Mouse (Mus musculus) brown adipose tissue, adult 24 weeks (tissue): ENCODE results near the gene Tut4. TPM values are rescaled to one million over a fixed set of nuclear protein-coding genes. Genes with fewer than 3 reads are reported as not detected.

Experiments
- H3K27ac ChIP-seq: fragments of 200-500 bp; replicated peaks from 2 replicates; pipeline ENCODE4 v1.5.1; 2012; ENCODE audit warnings: low read depth, mild to moderate bottlenecking, low read length
- H3K4me1 ChIP-seq: fragments of 200-500 bp; 2 replicates; pipeline ENCODE4 v1.6.1; 2012; ENCODE audit warnings: low read length, mixed read lengths; ENCODE audit not compliant: control insufficient read depth, insufficient read depth, insufficient read length
- H3K4me3 ChIP-seq: fragments of 200-500 bp; 2 replicates; pipeline ENCODE4 v1.5.1; 2012; ENCODE audit warnings: low read depth, mild to moderate bottlenecking, low read length, moderate library complexity; ENCODE audit not compliant: insufficient read depth
- polyA plus RNA-seq: library from polyadenylated mRNA; stranded (reverse); fragments of >200 nt; gene quantifications from 2 replicates; pipeline ENCODE4 v1.2.4, GENCODE M21; 2012; ENCODE audit not compliant: missing spikeins, insufficient read depth, insufficient read length

Tut4 gene
- polyA plus RNA-seq, 1 experiment: 8.0 TPM

GRCm38 (mm10) chr4:108598306-108598705, 139.1 kb downstream of the Tut4 start:
- Histone ChIP-seq H3K4me3 (no peak overlapping the region), H3K4me1 (no peaks in the 10 kb centered on the region), H3K27ac (no peak overlapping the region)

GRCm38 (mm10) chr4:108601870-108602269, 142.6 kb downstream of the Tut4 start:
- Histone ChIP-seq H3K4me3 (no peak overlapping the region), H3K27ac (no peak overlapping the region), H3K4me1 (no peaks in the 10 kb centered on the region)

DNA sequence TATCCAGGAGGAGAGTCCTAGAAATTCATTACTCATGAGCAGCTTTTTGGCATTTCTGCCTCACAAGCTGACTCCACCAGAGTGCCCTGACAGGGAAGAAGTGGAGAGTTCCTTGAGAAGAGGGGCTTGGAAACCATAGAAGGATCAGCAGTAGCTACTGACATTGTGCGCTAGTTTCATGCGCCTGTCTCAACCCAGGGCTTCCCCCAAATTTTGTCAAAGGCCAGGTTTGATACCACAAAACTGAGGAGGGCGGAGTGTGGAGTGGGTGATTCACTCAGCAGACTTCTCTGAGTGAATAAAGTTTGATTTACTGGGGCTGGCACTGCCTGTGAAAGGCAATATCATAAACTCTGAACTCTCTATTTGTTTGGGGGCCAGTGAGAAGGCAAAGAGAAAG, 149.4 kb downstream of the Tut4 start:
- H3K27ac ChIP-seq: no peak overlapping the region
- no peaks in the 10 kb centered on the region for H3K4me1 ChIP-seq
- H3K4me3 ChIP-seq: no peak overlapping the region

Other genes with a start within 250 kb of the Tut4 start
- 1.8 and 1.9 TPM in 2 replicates for gene Zyg11a, start 241.4 kb upstream of the Tut4 start, polyA plus RNA-seq
- 16.2 and 18.3 TPM in 2 replicates for gene Zyg11b, start 158.3 kb upstream of the Tut4 start, polyA plus RNA-seq
- gene Coa7, start 131.3 kb upstream of the Tut4 start, polyA plus RNA-seq: 36.8 and 56.8 TPM in 2 replicates
- gene Shisal2a, start 76.1 kb upstream of the Tut4 start, polyA plus RNA-seq: not detected in 2 replicates
- gene Gpx7, start 52.5 kb upstream of the Tut4 start, polyA plus RNA-seq: 4.6 and 13.0 TPM in 2 replicates
- 21.7 and 24.2 TPM in 2 replicates for gene Prpf38a, start 119.9 kb downstream of the Tut4 start, polyA plus RNA-seq
- gene Orc1, start 120.0 kb downstream of the Tut4 start, polyA plus RNA-seq: not detected in 2 replicates
- gene Cc2d1b, start 160.5 kb downstream of the Tut4 start, polyA plus RNA-seq: 8.9 and 15.2 TPM in 2 replicates